Mouse (Mus musculus) liver, postnatal 0 days (tissue): Measurements from ENCODE around the gene 4930435E12Rik.

Experiments used
- CTCF ChIP-seq: sonication (generic); IDR thresholded peaks from 2 replicates; pipeline ENCODE4 v1.5.1; 2016; ENCODE audit warnings: antibody characterized with exemption, low read depth
- EP300 ChIP-seq: IDR thresholded peaks from 2 replicates; pipeline ENCODE4 v1.6.1; 2016; ENCODE audit warnings: antibody characterized with exemption, low read depth, mild to moderate bottlenecking

DNA sequence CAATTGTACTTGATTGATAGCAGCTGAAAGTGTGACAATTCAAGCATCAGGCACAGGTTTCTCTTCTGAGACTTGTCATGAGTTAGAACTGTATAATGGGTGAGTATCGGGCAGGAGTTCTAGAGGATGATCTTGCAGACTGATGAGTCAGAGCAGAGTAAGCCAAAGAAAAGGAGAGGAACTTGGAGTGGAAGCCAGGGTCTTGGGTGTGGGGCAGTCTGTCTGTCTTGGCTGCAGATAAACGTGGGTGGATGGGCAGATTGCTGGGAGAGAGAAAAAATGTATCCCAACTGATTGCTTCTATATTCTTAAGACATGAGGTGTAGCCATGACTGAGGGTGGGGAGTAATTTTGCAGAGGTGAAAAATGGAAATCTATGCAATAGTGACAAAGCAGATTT is 46.6 kb downstream of the 4930435E12Rik start:
- no peak for TF ChIP-seq CTCF
- no peak for TF ChIP-seq EP300
